Mouse (Mus musculus) cerebellum, adult 2 months (tissue): ENCODE data around the gene Spsb1. TPM values are rescaled to one million over a fixed set of nuclear protein-coding genes. Genes with fewer than 3 reads are reported as not detected.

Experiments used
- DNase-seq, 2 experiments: peaks; one replicate each; pipeline ENCODE4 v3.0.0; 2021
- H3K27ac ChIP-seq: fragments of 200-500 bp; 2 replicates; pipeline ENCODE4 v1.5.1; 2012; ENCODE audit warnings: low read length, control low read depth, inconsistent platforms; ENCODE audit not compliant: insufficient read depth
- H3K27me3 ChIP-seq: fragments of 200-500 bp; 2 replicates; pipeline ENCODE4 v1.6.1; 2012; ENCODE audit warnings: inconsistent platforms, mild to moderate bottlenecking, low read length, moderate library complexity; ENCODE audit not compliant: control insufficient read depth, insufficient read depth
- H3K4me1 ChIP-seq: fragments of 200-500 bp; 2 replicates; pipeline ENCODE4 v1.6.1; 2011; ENCODE audit warnings: low read length; ENCODE audit not compliant: control insufficient read depth, insufficient read depth
- H3K4me3 ChIP-seq: fragments of 200-500 bp; replicated peaks from 2 replicates; pipeline ENCODE3; 2011; ENCODE audit warnings: mild to moderate bottlenecking, low read depth, low read length, control low read depth; ENCODE audit not compliant: insufficient read depth
- CTCF ChIP-seq: fragments of 200-500 bp; IDR thresholded peaks from 2 replicates; pipeline ENCODE4 v1.5.1; 2011; ENCODE audit warnings: low read depth, mild to moderate bottlenecking, control low read depth, low read length, moderate library complexity, borderline replicate concordance; ENCODE audit not compliant: insufficient read depth
- POLR2A ChIP-seq: fragments of 200-500 bp; IDR thresholded peaks from 2 replicates; pipeline ENCODE4 v1.6.1; 2011; ENCODE audit warnings: low read length, control low read depth, borderline replicate concordance; ENCODE audit not compliant: insufficient read depth
- WGBS: fragments of 180-500 bp; shearing (Covaris S2); methylation state at CpG from one replicate; pipeline ENCODE4 v1.1.7; 2018; 5-methylcytosine and 5-hydroxymethylcytosine counted together
- polyA plus RNA-seq: library from polyadenylated mRNA; depleted of rRNA; stranded (reverse); fragments of >200 nt; gene quantifications from 2 replicates; pipeline ENCODE4 v1.2.3, GENCODE M21; 2012

The Spsb1 gene
- polyA plus RNA-seq, 1 experiment: 25.3 TPM

DNA sequence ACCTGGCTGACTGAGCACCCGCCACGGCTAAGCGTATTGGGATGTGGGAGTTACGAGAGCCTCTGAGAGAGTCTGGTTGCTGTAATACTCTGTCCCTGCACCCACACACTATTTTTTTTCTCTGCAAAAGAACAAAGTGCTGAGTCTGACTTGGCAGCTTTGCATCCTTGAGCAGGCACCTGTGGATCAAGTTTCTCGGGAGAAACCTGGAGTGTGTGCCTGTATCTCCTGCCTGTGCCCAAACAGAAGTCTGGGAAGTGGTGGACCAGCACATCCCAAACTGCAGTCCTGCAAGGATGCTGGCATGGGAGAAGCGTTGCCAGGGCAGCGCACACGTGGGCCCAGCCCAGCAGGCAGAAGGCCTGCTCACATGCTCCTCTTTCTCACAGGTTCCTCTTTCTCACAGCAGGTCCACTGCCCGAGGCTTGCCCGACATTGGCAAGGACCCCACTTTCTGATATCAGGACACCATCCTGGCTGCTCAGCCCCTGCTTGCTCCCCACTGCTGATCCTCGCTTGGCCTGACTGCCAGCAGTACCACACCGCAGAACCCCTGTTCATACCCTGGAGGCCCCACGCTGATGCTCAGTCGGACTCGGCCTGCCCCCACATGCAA is 36.3 kb downstream of the Spsb1 start:
- TF ChIP-seq POLR2A (no peak), CTCF (no peak)
- DNase-seq: no peak
- whole genome bisulfite sequencing: 50% methylated on average over 15 of the region's 15 CpGs

DNA sequence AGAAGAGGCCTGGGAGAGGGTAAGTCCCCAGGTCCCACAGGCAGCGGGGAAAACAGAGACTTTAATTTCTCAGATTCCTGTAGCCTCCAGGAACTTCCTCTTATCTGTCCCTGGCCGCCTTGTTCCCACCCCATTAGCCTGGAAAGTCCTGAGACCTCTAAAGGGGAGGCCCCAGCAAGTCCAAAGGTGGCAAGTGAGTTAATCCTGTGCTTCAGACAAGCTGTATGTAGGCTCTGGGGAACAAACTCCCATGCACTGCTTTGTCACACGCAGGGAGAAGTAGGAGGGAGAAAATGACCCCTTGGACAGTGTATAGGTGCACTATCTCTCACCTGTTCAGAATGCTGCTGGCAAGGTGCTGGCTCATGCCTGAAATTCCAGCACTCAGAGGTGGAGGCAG is 38.0 kb downstream of the Spsb1 start:
- no peak overlapping the region for H3K4me3 ChIP-seq
- no peaks in the 10 kb centered on the region for H3K27me3 ChIP-seq
- TF ChIP-seq CTCF (no peak), POLR2A (no peak)
- no peaks in the 10 kb centered on the region for H3K4me1 ChIP-seq
- no peak for DNase-seq
- H3K27ac ChIP-seq: no peak overlapping the region
- 84% methylated on average over 3 of the region's 3 CpGs for WGBS

More for the DNA sequence above, 36.3 kb downstream of the Spsb1 start:
- Histone ChIP-seq H3K27ac (no peak overlapping the region), H3K4me1 (no peaks in the 10 kb centered on the region), H3K27me3 (no peaks in the 10 kb centered on the region), H3K4me3 (no peak overlapping the region)

DNA sequence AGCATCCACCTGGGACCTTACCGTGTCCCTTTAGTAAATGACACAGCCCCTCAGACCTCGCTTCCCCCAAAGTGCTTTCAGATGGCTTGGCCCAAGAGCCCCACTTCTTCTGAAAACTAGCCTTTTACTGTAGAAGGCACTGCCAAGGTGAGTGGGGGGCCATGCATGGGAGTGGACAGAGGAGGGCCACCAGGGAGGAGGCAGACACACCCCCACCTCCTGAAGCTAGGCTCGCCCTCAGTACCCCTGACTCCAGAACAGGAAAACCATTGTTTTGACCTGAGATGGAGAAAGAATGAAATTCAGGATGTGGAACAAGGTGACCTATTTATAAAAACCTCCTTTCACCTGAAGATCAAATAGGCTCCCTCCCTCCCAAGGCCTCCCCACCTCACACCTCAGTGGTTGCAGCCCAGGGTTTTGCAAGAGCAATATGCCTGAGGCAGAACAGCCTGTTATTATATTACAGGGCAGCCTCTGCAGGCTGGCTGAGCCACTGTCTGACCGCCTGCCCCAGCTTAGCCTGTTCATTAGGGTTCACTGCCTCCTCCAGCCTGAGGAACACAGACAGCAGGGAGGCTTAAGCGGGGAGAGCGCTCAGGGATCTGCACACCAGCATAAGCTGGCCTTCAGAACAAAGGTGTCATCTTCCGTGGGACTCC is 41.0 kb downstream of the Spsb1 start:
- H3K4me3 ChIP-seq: no peak overlapping the region
- H3K4me1 ChIP-seq: no peaks in the 10 kb centered on the region
- no peaks in the 10 kb centered on the region for H3K27me3 ChIP-seq
- TF ChIP-seq POLR2A (no peak), CTCF (no peak)
- DNase-seq: no peak
- no peak overlapping the region for H3K27ac ChIP-seq
- WGBS: 90% methylated on average over 7 of the region's 7 CpGs

DNA sequence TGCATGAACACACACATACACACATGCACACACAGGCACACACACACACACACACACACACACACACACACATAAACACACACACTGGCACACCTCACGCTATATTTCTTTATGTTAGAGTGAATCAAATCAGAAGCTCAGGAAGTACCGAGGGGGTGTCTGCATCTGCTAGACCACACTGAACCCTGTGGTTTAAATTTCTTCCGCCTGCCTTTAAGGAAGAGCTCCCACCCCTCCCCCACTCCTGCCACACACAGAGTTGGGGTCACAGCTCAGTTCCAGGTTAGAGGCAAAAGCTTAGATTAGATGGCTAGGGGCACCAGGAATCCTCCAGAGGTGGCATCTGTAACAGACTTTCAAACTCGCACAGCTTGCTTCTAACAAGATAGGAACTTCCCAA is 42.4 kb downstream of the Spsb1 start:
- Histone ChIP-seq H3K4me3 (no peak overlapping the region), H3K27me3 (no peaks in the 10 kb centered on the region), H3K27ac (no peak overlapping the region), H3K4me1 (no peaks in the 10 kb centered on the region)
- no peak for DNase-seq
- WGBS: 63% methylated on average over 4 of the region's 4 CpGs
- TF ChIP-seq POLR2A (no peak), CTCF (no peak)

DNA sequence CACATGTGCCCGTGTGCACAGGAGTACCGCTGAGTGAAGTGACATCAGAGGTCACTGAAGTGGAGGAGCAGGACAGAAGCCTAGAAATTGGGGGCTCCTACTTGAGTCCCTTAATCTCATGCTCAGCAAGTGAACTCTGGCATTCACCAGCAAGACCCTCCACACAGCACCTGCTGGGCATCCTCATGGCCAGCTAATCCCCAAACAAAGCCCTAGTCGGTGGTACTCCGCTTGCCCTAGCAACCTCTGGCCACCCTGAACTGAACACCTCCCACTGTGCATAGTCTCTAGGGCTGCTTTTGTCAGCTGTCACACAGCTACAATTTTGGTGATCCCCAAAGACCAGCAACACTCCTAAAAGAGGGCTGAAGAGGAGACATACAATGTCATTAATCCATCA is 44.3 kb downstream of the Spsb1 start:
- Histone ChIP-seq H3K4me1 (no peaks in the 10 kb centered on the region), H3K4me3 (no peak overlapping the region), H3K27ac (no peak overlapping the region), H3K27me3 (no peaks in the 10 kb centered on the region)
- TF ChIP-seq POLR2A (no peak), CTCF (no peak)
- WGBS: 55% methylated on average over 4 of the region's 4 CpGs
- no peak for DNase-seq

DNA sequence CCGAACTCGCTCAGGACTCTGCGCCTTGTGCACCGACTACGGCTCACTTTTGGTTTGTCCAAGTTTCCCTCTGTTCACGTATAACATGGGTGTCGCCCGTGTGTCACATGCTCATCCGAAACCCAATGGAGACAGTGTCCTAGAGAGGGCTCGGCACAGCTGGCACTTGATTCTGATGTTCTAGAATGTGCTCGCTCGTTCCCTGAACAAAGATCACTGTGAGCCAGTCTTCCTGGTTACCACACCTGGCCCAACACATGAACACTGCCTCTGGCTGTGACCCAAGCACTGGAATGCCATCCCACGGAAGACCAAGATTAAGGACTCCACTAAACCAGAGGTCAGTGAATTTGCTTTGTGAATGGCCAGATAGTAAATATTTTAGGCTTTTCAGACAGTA is 45.3 kb downstream of the Spsb1 start:
- DNase-seq: no peak
- Histone ChIP-seq H3K27ac (no peak overlapping the region), H3K27me3 (no peaks in the 10 kb centered on the region), H3K4me3 (no peak overlapping the region), H3K4me1 (no peaks in the 10 kb centered on the region)
- TF ChIP-seq CTCF: no peak
- no peak for TF ChIP-seq POLR2A
- 84% methylated on average over 13 of the region's 13 CpGs for WGBS

DNA sequence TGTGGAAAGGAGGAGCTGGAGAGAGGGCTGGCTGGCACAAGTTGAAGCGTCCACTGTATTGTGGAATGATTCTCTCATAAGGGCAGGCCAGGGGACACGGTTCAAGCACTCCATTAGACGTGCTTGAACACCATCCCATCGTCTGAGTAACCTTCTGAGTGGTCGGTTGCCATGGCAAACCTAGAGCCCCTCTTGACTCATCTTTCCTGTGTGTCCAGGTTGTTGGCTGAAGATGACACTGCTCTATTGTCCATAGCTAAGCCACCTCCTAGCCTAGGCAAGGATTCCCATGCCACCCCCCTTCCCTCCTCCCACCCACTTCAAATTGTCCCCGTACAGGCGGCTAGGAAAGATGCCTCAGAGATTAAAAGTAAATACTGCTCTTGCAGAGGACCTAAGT is 45.9 kb downstream of the Spsb1 start:
- no peaks in the 10 kb centered on the region for H3K27me3 ChIP-seq
- no peaks in the 10 kb centered on the region for H3K4me1 ChIP-seq
- TF ChIP-seq POLR2A (no peak), CTCF (no peak)
- H3K4me3 ChIP-seq: no peak overlapping the region
- WGBS: 78% methylated on average over 7 of the region's 7 CpGs
- no peak for DNase-seq
- H3K27ac ChIP-seq: no peak overlapping the region

DNA sequence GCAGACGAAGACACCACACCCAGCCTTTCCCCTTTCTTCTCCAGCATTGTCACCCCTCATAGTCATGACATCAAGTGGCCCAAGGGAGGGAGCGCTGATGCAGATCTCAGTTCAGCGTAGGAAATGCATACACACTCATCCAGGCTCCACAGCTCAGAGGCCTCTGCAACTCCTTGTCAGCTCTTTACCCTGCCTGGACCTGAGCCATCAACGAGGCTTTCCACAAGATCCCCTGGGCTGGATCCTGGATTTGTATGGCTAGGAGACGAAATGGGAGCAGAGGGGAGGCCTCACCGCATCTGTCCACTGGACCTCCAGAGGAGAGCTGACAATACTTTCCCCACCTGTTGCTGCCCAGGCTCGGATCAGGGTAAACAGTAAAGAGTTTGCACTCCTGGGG is 47.2 kb downstream of the Spsb1 start:
- H3K4me3 ChIP-seq: no peak overlapping the region
- WGBS: 52% methylated on average over 7 of the region's 7 CpGs
- no peaks in the 10 kb centered on the region; the same call in 1 of the 2 replicates for H3K4me1 ChIP-seq
- no peak for DNase-seq
- TF ChIP-seq POLR2A: no peak
- no peak for TF ChIP-seq CTCF
- no peak overlapping the region for H3K27ac ChIP-seq
- no peaks in the 10 kb centered on the region for H3K27me3 ChIP-seq
